Mouse (Mus musculus) lung, postnatal 25 days (tissue): Measurements from ENCODE around the gene Zp1.

Source experiments
- DNase-seq: peaks from one replicate; pipeline ENCODE4 v3.0.0; 2022; ENCODE audit warnings: low spot score

The Zp1 gene

GRCm38 (mm10) chr19:10920532-10920931 lies at the start of gene Zp1:
Zp1 (minus strand) TSS chr19:10920632.
- DNase-seq, result no peak

DNA sequence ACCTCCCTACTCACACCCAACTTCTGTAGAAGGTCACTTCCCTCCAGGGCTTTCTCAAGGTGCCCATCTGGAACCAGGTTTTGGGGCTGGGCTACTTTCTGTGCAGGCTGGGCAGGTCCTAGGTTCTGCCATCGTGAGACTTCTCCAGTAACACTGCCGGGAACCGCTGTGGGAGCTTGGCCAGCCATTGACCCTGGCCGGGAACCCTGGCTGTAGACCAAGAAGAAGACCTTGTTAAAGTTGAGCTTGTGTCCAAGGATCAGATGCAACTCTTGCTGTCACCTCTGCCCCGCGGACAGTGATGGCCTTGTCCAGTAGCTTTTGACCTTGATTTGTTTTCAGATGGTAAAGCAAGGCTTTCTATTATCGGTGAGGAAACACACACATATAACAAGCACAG lies 48.1 kb upstream of the Zp1 start:
- DNase-seq, result no peak

DNA sequence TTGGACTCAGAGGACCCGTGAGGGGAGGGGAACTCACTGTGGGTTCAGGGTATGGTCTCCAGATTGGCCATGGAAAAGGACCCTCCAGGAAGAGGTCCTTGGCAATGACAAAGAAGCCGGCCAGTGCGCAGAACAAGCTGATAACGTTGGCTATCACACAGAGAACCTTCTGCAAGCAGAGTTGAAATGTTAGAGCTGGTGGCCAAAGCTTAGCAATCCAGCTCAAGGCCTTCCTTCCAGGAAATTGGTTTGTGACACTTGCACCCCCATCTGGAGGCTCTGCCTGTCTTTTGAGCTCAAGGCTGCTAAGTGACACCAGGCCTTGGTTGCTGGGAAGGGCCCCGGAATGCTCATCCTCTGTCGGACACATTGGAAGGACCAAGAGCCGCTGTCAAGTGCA lies 45.3 kb upstream of the Zp1 start:
- no peak for DNase-seq

DNA sequence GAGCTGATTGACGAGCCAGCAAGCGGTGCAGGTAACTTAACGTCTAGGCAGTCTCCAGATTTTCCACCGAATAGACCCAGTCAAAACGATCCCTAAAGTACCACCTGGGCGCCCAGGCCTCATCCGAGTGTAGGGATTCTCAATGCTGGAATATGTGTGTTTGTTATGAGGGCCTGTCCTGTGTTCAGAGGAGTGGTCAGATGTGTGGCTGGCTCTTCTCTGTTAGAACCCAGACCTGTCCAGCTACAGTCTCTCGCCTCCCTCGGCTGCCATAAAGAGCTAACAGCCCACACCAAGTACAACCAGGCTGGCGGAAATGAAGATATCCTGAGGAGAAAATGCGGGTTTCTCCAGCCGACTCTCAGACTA lies 39.5 kb upstream of the Zp1 start:
- no peak for DNase-seq

GRCm38 (mm10) chr19:10959085-10959977 lies 38.9 kb upstream of the Zp1 start:
- DNase-seq, result peak; percentile 80

GRCm38 (mm10) chr19:10952021-10952939 lies 31.8 kb upstream of the Zp1 start:
- no peak for DNase-seq

- no peak for DNase-seq
These were observed 29.1 kb upstream of the Zp1 start for GRCm38 (mm10) chr19:10949558-10949957.

GRCm38 (mm10) chr19:10949112-10949511 lies 28.7 kb upstream of the Zp1 start, which contains the start of gene Ccdc86:
Ccdc86 (minus strand) TSS chr19:10949266.
- DNase-seq, result peak; percentile 97

DNA sequence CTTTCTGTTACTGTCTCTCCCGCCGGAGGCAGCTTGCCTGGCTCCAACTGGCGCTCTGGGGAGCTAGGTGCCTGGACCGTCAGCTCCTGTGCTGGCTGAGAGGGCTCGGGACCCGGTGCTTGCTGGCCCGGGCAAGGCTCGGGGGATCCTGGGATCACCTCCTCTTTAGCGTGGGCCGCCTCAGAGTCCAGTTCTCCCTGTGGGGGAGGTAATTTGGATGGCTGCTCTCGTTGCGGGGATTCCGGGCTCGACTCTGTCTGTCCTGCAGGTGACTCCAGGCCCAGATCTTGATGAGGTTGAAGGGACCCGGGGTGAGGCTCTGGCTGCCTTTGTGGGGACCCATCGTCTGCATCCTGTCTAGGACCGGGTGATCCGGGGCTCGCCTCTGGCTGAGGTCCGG lies 28.0 kb upstream of the Zp1 start:
- no peak for DNase-seq

- DNase-seq, result no peak
These were observed 26.8 kb upstream of the Zp1 start for GRCm38 (mm10) chr19:10947219-10947618.

- no peak for DNase-seq
These were observed 26.1 kb upstream of the Zp1 start for GRCm38 (mm10) chr19:10946506-10946905.

DNA sequence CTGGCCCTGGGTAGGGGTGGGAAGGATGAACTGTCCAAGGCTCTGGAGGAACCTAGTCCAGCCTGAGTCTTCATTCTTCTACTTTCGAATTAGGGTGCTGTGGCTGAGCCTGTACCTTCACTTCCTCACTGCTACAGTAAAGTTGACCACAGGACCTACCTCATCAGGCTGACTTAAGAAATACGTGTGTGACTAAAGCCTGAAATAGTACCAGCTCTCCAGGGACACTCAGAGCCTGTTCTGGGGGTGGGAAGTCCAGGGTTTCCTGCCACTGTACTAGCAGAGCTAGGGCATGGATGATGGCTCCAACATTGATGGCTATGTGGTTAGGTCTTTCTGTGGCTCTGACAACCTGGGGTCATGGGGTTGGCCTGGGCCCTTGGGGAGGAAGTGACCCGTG lies 23.5 kb upstream of the Zp1 start:
- peak; percentile 18 for DNase-seq

DNA sequence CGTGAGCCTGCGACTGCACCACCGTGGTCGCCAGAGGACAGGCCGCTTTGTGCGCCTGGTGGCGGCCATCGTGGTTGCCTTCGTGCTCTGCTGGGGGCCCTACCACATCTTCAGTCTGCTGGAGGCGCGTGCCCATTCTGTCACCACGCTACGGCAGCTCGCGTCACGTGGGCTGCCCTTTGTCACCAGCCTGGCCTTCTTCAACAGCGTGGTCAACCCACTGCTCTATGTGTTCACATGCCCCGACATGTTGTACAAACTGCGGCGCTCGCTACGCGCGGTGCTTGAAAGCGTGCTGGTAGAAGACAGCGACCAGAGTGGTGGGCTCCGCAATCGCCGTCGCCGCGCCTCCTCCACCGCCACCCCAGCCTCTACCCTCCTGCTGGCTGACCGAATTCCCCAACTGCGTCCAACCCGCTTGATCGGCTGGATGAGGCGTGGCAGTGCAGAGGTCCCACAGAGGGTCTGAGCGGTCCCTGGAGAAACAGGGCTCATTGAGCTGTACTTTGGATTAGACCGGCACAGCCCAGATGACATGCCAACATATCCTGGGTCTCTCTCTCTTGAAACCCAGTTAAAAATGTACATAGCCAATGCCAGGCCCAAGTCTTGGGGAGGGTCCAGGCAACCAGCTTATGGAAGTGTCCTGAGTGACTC lies 20.5 kb upstream of the Zp1 start:
- no peak for DNase-seq

DNA sequence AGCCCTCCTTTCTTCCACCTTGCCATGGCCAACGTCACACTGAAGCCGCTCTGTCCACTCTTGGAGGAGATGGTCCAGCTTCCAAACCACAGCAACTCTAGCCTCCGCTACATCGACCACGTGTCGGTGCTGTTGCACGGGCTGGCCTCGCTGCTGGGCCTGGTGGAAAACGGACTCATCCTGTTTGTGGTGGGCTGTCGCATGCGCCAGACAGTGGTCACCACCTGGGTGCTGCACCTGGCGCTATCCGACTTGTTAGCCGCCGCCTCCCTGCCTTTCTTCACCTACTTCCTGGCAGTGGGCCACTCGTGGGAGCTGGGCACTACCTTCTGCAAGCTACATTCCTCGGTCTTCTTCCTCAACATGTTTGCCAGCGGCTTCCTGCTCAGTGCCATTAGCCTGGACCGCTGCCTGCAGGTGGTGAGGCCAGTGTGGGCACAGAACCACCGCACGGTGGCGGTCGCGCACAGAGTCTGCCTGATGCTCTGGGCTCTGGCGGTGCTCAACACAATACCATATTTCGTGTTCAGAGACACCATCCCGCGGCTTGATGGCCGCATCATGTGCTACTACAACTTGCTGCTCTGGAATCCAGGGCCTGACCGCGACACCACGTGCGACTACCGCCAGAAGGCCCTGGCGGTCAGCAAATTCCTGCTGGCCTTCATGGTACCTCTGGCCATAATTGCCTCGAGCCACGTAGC lies 19.8 kb upstream of the Zp1 start:
- peak; percentile 62 for DNase-seq

- no peak for DNase-seq
These were observed 18.3 kb upstream of the Zp1 start for GRCm38 (mm10) chr19:10938771-10939170.

DNA sequence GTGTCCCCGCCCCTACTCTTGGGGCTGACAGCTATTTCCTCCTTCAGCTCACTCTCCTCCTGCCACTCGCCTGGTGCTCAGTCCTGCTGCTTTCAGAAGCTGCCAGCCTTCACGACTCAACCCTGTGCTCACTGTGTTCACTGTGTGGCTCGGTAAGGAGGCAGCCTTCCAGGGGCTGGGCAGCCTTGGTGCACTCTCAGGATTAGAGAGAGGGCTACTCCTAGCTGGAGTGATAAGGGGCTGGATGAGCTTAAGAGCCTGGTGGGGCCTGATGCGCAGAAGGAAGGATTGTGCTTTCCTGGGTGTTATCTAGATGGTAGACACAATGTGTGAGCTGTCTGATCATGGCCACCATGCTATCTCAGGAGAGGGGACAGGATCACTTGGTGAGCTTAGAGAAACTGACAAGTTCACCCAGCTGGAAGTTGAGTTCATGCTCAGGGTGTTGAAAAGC lies 16.7 kb upstream of the Zp1 start, which contains the start of gene Ptgdr2:
Gene Ptgdr2, plus strand, starts transcription at position 51 of the 454 bp plus-strand sequence.
- DNase-seq, result no peak

DNA sequence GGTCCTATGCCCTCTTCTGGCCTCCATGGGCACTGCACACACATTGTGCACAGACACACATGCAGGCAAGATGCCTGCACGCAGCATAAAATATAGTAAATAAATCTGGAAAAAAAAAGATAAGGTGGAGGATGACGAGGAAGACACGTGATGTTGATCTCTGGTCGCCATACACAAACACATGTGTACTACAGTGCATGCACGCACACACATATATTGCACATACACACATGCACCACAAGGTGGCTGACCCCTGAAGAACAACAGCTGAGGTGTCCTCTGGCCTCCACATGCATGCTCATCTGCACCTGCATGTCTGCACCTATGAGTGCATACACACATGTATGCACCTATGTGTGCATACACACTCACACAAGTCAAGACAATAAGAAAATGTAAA lies 15.6 kb upstream of the Zp1 start:
- no peak for DNase-seq

GRCm38 (mm10) chr19:10935029-10935428 lies 14.6 kb upstream of the Zp1 start:
- no peak for DNase-seq

GRCm38 (mm10) chr19:10930641-10931040 lies 10.2 kb upstream of the Zp1 start:
- no peak for DNase-seq

DNA sequence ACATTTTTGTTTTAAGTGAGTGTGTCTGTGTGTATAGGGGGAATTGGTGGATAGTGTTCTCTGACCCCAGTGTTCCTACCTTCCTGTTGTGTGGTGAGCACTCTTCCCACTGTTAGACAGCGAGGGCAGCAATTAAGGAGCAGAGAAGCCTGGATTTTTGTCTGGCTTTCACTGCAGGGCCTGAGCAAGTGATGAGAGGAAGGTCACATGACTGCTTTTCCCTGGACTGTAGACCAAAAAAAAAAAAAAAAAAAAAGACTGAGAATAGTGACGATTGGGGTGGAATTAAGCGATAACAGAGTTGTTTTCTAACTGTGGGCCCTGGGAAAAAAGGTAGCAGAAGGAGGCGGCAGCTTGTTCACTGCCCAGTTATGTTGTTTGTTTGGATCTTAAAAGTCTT lies 6.2 kb upstream of the Zp1 start:
- DNase-seq, result no peak

DNA sequence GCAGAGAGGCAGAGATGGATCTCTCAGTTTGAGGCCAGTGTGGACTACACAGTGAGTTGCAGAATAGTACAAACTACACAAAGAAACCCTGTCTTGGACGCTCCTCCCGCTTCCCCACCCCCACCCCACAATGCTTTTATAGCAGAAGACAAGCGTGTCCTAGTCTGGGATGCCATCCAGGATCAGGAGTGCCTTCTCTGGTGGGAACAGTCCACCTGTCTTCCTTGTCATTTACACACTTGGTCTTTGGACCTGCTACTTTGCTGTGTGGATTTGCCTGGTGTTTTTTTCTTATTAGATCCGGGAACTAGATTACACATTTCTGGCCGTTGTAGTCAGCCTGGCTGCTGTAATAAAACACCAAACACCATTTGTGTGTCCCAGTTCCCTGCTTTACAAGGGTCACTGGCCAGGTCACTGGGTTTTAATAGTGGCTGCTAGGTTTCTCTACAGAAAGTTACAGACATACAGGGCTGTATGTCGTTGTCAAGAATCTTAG lies 5.7 kb upstream of the Zp1 start:
- DNase-seq, result no peak
